Mouse (Mus musculus) spleen, postnatal 36 days (tissue): ENCODE data around the gene Olfr1298.

ENCODE experiments used
- DNase-seq, 2 experiments: peaks; one replicate each; pipeline ENCODE4 v3.0.0; 2022; ENCODE audit warnings: low spot score in 2 of 2, mixed read lengths in 1 of 2

The Olfr1298 gene

GRCm38 (mm10) chr2:111649101-111649500 is at the start of gene Olfr1298:
TSS of gene Olfr1298 (minus strand) at chr2:111649201.
- no peak for DNase-seq

GRCm38 (mm10) chr2:111661119-111661518 is 12.1 kb upstream of the Olfr1298 start, which contains the start of gene Olfr1299:
TSS of gene Olfr1299 (plus strand) at chr2:111661419.
- DNase-seq, result no peak

GRCm38 (mm10) chr2:111626397-111626796 is 22.6 kb downstream of the Olfr1298 start, which contains the start of gene Olfr1297:
TSS of gene Olfr1297 (minus strand) at chr2:111626497.
- no peak for DNase-seq
